Mouse (Mus musculus) intestine, embryonic 14.5 days (tissue): ENCODE measurements at regions not wholly inside any gene's neighbourhood (a gene's known extent, or its start where the extent isn't known, plus 50 kb on each side); places are given as distances from the start of the nearest gene placed in this dataset.

Experiments used
- ATAC-seq: fragments of 200-750 bp; cut with Nextera tagmentation; replicated peaks from 2 replicates; pipeline ENCODE4 v1.8.0; 2017; ENCODE audit warnings: low read depth, moderate number of reproducible peaks, moderate TSS enrichment, moderate library complexity; ENCODE audit not compliant: low FRiP score, low TSS enrichment
- DNase-seq: peaks from one replicate; pipeline ENCODE4 v3.0.0-alpha.2; 2018; ENCODE audit warnings: low spot score
- H3K27ac ChIP-seq: fragments of 300-500 bp; sonication (generic); 2 replicates; pipeline ENCODE4 v1.5.1; 2014; ENCODE audit warnings: low read depth, mild to moderate bottlenecking, control low read depth
- H3K27me3 ChIP-seq: fragments of 300-500 bp; sonication (generic); replicated peaks from 2 replicates; pipeline ENCODE4 v1.6.1; 2014; ENCODE audit warnings: low read length, control low read depth; ENCODE audit not compliant: control insufficient read depth, insufficient read depth
- H3K36me3 ChIP-seq: fragments of 300-500 bp; sonication (generic); 2 replicates; pipeline ENCODE4 v1.6.1; 2014; ENCODE audit warnings: low read length, control low read depth; ENCODE audit not compliant: control insufficient read depth, insufficient read depth
- H3K4me1 ChIP-seq: fragments of 300-500 bp; sonication (generic); replicated peaks from 2 replicates; pipeline ENCODE4 v1.6.1; 2014; ENCODE audit warnings: low read length, control low read depth, mixed read lengths; ENCODE audit not compliant: control insufficient read depth, insufficient read depth
- H3K4me2 ChIP-seq: fragments of 300-500 bp; sonication (generic); 2 replicates; pipeline ENCODE4 v1.6.1; 2014; ENCODE audit warnings: low read length
- H3K4me3 ChIP-seq: fragments of 300-500 bp; sonication (generic); 2 replicates; pipeline ENCODE4 v1.5.1; 2014; ENCODE audit warnings: low read depth, low read length, control low read depth, mixed read lengths
- H3K9ac ChIP-seq: fragments of 300-500 bp; sonication (generic); 2 replicates; pipeline ENCODE4 v1.6.1; 2014; ENCODE audit warnings: mild to moderate bottlenecking, low read length
- H3K9me3 ChIP-seq: fragments of 300-500 bp; sonication (generic); 2 replicates; pipeline ENCODE4 v1.6.1; 2016; ENCODE audit warnings: low read length, control low read depth; ENCODE audit not compliant: control insufficient read depth
- WGBS: fragments of 180-500 bp; shearing (Covaris S2); extraction: QIAGEN DNeasy Blood & Tissue Kit; methylation state at CpG from one replicate; pipeline ENCODE4 v1.1.7; 2014; 5-methylcytosine and 5-hydroxymethylcytosine counted together

GRCm38 (mm10) chr2:135577228-135577627 lies 81.6 kb upstream of the Plcb4 start:
- Histone ChIP-seq H3K9me3 (no peaks in the 10 kb centered on the region), H3K27ac (no peak overlapping the region), H3K36me3 (no peaks in the 10 kb centered on the region), H3K4me2 (no peak overlapping the region), H3K4me1 (no peaks in the 10 kb centered on the region), H3K27me3 (no peaks in the 10 kb centered on the region), H3K4me3 (no peak overlapping the region), H3K9ac (no peak overlapping the region)
- ATAC-seq (no peak), DNase-seq (no peak)
- 85% methylated on average over 5 of the region's 5 CpGs for WGBS

- 38% methylated on average over 5 of the region's 5 CpGs for WGBS
- no peak for DNase-seq
- no peaks in the 10 kb centered on the region for H3K4me1 ChIP-seq
- no peak overlapping the region for H3K4me2 ChIP-seq
- no peak overlapping the region for H3K27ac ChIP-seq
- H3K4me3 ChIP-seq: no peak overlapping the region
- H3K9ac ChIP-seq: no peak overlapping the region
- H3K27me3 ChIP-seq: no peaks in the 10 kb centered on the region
- no peaks in the 10 kb centered on the region for H3K9me3 ChIP-seq
- H3K36me3 ChIP-seq: no peaks in the 10 kb centered on the region
- ATAC-seq: no peak
These were observed 80.7 kb upstream of the Plcb4 start for GRCm38 (mm10) chr2:135578135-135578534.

DNA sequence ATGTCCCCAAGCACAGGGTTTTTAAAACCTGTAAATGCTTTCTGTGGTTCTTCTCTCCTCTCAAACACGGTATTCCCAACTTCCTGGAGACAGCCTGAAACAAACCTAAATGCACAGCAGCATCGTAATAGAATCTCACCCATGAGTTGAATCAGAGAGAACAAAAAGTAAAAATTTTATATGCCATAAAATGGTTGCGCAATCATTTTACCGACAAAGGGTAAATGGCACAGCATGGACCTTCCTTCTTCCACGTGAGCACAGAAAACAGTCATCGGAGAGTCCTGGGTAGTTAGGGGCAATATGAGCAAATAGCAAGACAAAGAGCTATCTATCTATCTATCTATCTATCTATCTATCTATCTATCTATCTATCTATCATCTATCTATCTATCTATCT lies 79.3 kb upstream of the Plcb4 start:
- Histone ChIP-seq H3K4me1 (no peaks in the 10 kb centered on the region), H3K9ac (no peak overlapping the region), H3K27ac (no peak overlapping the region), H3K27me3 (no peaks in the 10 kb centered on the region), H3K4me2 (no peak overlapping the region), H3K4me3 (no peak overlapping the region), H3K36me3 (no peaks in the 10 kb centered on the region), H3K9me3 (no peaks in the 10 kb centered on the region)
- DNase-seq (no peak), ATAC-seq (no peak)
- WGBS: 92% methylated on average over 6 of the region's 6 CpGs

GRCm38 (mm10) chr2:135580051-135580450 lies 78.8 kb upstream of the Plcb4 start:
- Histone ChIP-seq H3K4me3 (no peak overlapping the region), H3K9ac (no peak overlapping the region), H3K27ac (no peak overlapping the region), H3K27me3 (no peaks in the 10 kb centered on the region), H3K4me2 (no peak overlapping the region), H3K36me3 (no peaks in the 10 kb centered on the region), H3K9me3 (no peaks in the 10 kb centered on the region), H3K4me1 (no peaks in the 10 kb centered on the region)
- WGBS: 75% methylated on average over 4 of the region's 4 CpGs
- ATAC-seq (no peak), DNase-seq (no peak)

GRCm38 (mm10) chr2:135582341-135582740 lies 76.5 kb upstream of the Plcb4 start:
- Histone ChIP-seq H3K27me3 (no peaks in the 10 kb centered on the region), H3K4me3 (no peak overlapping the region), H3K36me3 (no peaks in the 10 kb centered on the region), H3K9ac (no peak overlapping the region), H3K9me3 (no peaks in the 10 kb centered on the region), H3K4me2 (no peak overlapping the region), H3K27ac (no peak overlapping the region), H3K4me1 (no peaks in the 10 kb centered on the region)
- DNase-seq (no peak), ATAC-seq (no peak)
- 67% methylated on average over 8 of the region's 8 CpGs for WGBS

DNA sequence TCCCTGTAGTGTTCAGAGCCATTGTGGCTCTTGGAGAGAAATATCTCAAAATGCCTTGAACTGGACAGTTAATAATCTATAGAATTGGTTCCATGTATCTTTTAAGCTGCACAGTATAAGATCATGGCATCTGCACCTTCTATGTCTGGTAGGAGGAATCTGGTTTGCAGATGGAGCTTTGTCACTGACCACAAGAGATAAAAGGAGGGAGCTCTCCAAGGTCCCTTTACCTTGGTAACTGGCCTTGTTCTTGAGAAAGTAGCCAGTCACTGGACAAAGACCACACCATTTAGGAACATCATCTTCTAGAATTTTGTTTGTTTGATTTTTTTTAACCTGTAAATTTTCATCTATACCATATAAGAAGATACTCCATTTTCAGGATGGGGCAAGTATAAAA lies 52.5 kb upstream of the Plcb4 start:
- no peak overlapping the region for H3K4me3 ChIP-seq
- no peak overlapping the region for H3K4me2 ChIP-seq
- H3K4me1 ChIP-seq: no peaks in the 10 kb centered on the region
- no peaks in the 10 kb centered on the region for H3K9me3 ChIP-seq
- no peak overlapping the region for H3K9ac ChIP-seq
- no peaks in the 10 kb centered on the region for H3K27me3 ChIP-seq
- H3K27ac ChIP-seq: no peak overlapping the region
- DNase-seq (no peak), ATAC-seq (no peak)
- no peaks in the 10 kb centered on the region for H3K36me3 ChIP-seq
